Mouse (Mus musculus) urinary bladder, postnatal 25 days (tissue): Measurements from ENCODE around the gene Olfr1183.
"Not testable (repeated sequence)": the region's sequence is repeated elsewhere in the genome, so short reads cannot be mapped to it uniquely, and the experiment has no call there.

Source experiments
- DNase-seq: peaks from one replicate; pipeline ENCODE4 v3.0.0; 2022; ENCODE audit warnings: low spot score

Gene Olfr1183

GRCm38 (mm10) chr2:88454567-88454966, at the start of gene Olfr1183:
Olfr1183 (plus strand) TSS chr2:88454867.
- not testable (repeated sequence) for DNase-seq

GRCm38 (mm10) chr2:88406353-88406752, 48.3 kb upstream of the Olfr1183 start, which contains the start of gene Olfr1179:
Olfr1179 (minus strand) TSS chr2:88406453.
- DNase-seq = no peak

GRCm38 (mm10) chr2:88419051-88419450, 35.6 kb upstream of the Olfr1183 start, which contains the start of gene Olfr1180:
Olfr1180 (minus strand) TSS chr2:88419151.
- DNase-seq = no peak

- DNase-seq = no peak
Observed at GRCm38 (mm10) chr2:88426071-88426470, 28.6 kb upstream of the Olfr1183 start, which contains the start of gene Olfr1181. Olfr1181 (minus strand) TSS chr2:88426171.

- DNase-seq = no peak
Observed at GRCm38 (mm10) chr2:88449031-88449430, 5.6 kb upstream of the Olfr1183 start, which contains the start of gene Gm13757. Gm13757 (minus strand) TSS chr2:88449131.

GRCm38 (mm10) chr2:88483298-88483697, 28.6 kb downstream of the Olfr1183 start, which contains the start of gene Olfr1184:
Olfr1184 (plus strand) TSS chr2:88483598.
- DNase-seq = no peak

GRCm38 (mm10) chr2:88493020-88493419, 38.4 kb downstream of the Olfr1183 start, which contains the start of gene Olfr1185-ps1:
Olfr1185-ps1 (plus strand) TSS chr2:88493320.
- DNase-seq = no peak

GRCm38 (mm10) chr2:88518251-88518650, 63.6 kb downstream of the Olfr1183 start, which contains the start of gene Olfr1186:
Olfr1186 (plus strand) TSS chr2:88518551.
- no peak for DNase-seq
